Mouse (Mus musculus) thymus, adult 2 months (tissue): ENCODE measurements around the gene Slc25a27.

Source experiments
- CTCF ChIP-seq: fragments of 200-500 bp; IDR thresholded peaks from 2 replicates; pipeline ENCODE4 v1.5.1; 2012; ENCODE audit warnings: mild to moderate bottlenecking, control low read depth, low read length, moderate library complexity, borderline replicate concordance; ENCODE audit not compliant: control insufficient read depth, poor library complexity, insufficient read depth; ENCODE audit errors: extremely low read depth
- POLR2A ChIP-seq: fragments of 200-500 bp; IDR thresholded peaks from 2 replicates; pipeline ENCODE4 v1.6.1; 2012; ENCODE audit warnings: mild to moderate bottlenecking, low read length, control low read depth, moderate library complexity; ENCODE audit not compliant: control insufficient read depth, poor library complexity, insufficient read depth; ENCODE audit errors: extremely low read depth

GRCm38 (mm10) chr17:43644375-43644774 lies 22.6 kb downstream of the Slc25a27 start:
- TF ChIP-seq POLR2A = no peak
- TF ChIP-seq CTCF = no peak
